Mouse (Mus musculus) megakaryocyte, adult 5-6 weeks (primary cell): ENCODE data around the gene Cabp4. TPM values are rescaled to one million over a fixed set of nuclear protein-coding genes. Genes with fewer than 3 reads are reported as not detected.

Experiments
- ATAC-seq: 2 replicates; pipeline ENCODE4 v1.8.0; 2016; ENCODE audit warnings: mild to moderate bottlenecking, inconsistent platforms; ENCODE audit not compliant: poor library complexity, severe bottlenecking
- total RNA-seq, 2 experiments: library from RNA; stranded (forward) in 1 of 2; stranded (reverse) in 1 of 2; fragments of 153-499, 151-499 nt in 1 of 2; fragments of 221-1000, 200-1000 nt in 1 of 2; gene quantifications; 2 replicates each; pipeline versions ENCODE4 v1.2.3 to v1.2.4; 2015 to 2017

Gene Cabp4
- total RNA-seq, 2 experiments from 2014 or later, result 0.22 TPM; not detected in 1

GRCm38 (mm10) chr19:4148819-4149218, 5.0 kb upstream of the Cabp4 start:
- no peak for ATAC-seq

- ATAC-seq, result peak; percentile 92
Observed at GRCm38 (mm10) chr19:4148491-4148806, 4.6 kb upstream of the Cabp4 start, which contains the start of gene Coro1b. Gene Coro1b (plus strand): TSS chr19:4148619.

GRCm38 (mm10) chr19:4147782-4148490, 4.1 kb upstream of the Cabp4 start:
- no peak for ATAC-seq

GRCm38 (mm10) chr19:4147022-4147405, 3.2 kb upstream of the Cabp4 start:
- ATAC-seq, result peak; percentile 20; the same call in 1 of the 2 replicates

- ATAC-seq, result no peak
Observed at GRCm38 (mm10) chr19:4146366-4147021, 2.7 kb upstream of the Cabp4 start.

GRCm38 (mm10) chr19:4145936-4146335, 2.1 kb upstream of the Cabp4 start:
- no peak for ATAC-seq

- no peak for ATAC-seq
Observed at GRCm38 (mm10) chr19:4144550-4145498, 991 bp upstream of the Cabp4 start.

- ATAC-seq, result no peak
Observed at GRCm38 (mm10) chr19:4142416-4143173, 1.2 kb downstream of the Cabp4 start.

- no peak for ATAC-seq
Observed at GRCm38 (mm10) chr19:4140147-4140546, 3.7 kb downstream of the Cabp4 start.

- no peak for ATAC-seq
Observed at GRCm38 (mm10) chr19:4139446-4139845, 4.4 kb downstream of the Cabp4 start, which contains the start of gene Gpr152. Gene Gpr152 (plus strand): TSS chr19:4139787.

- ATAC-seq, result 0 out of 2 replicates have a peak, but pooled peaks have one; percentile 27
Observed at GRCm38 (mm10) chr19:4137913-4138312, 5.9 kb downstream of the Cabp4 start.

GRCm38 (mm10) chr19:4136463-4136862, 7.4 kb downstream of the Cabp4 start:
- ATAC-seq, result no peak

- peak; percentile 94 for ATAC-seq
Observed at GRCm38 (mm10) chr19:4135963-4136345, 7.9 kb downstream of the Cabp4 start.

- ATAC-seq, result 0 out of 2 replicates have a peak, but pooled peaks have one; percentile 8
Observed at GRCm38 (mm10) chr19:4135229-4135962, 8.4 kb downstream of the Cabp4 start.

- no peak for ATAC-seq
Observed at GRCm38 (mm10) chr19:4134354-4134753, 9.5 kb downstream of the Cabp4 start.

- 0 out of 2 replicates have a peak, but pooled peaks have one; percentile 32 for ATAC-seq
Observed at GRCm38 (mm10) chr19:4131768-4132167, 12.1 kb downstream of the Cabp4 start.

GRCm38 (mm10) chr19:4131075-4131474, 12.8 kb downstream of the Cabp4 start:
- ATAC-seq, result no peak

GRCm38 (mm10) chr19:4130106-4130505, 13.7 kb downstream of the Cabp4 start:
- ATAC-seq, result no peak

- ATAC-seq, result no peak
Observed at GRCm38 (mm10) chr19:4129462-4129861, 14.4 kb downstream of the Cabp4 start.
